Mouse (Mus musculus): Measurements from ENCODE around the gene Soga3. TPM values are rescaled to one million over a fixed set of nuclear protein-coding genes. Genes with fewer than 3 reads are reported as not detected.

Soga3 gene
- polyA plus RNA-seq, 1 experiment from 2014 or later: 110 TPM

GRCm38 (mm10) chr10:29155304-29155703, 11.7 kb downstream of the Soga3 start:
- no peaks in the 10 kb centered on the region for H3K27me3 ChIP-seq (ENCODE audit: control insufficient read depth, insufficient read depth, low read length)
- no peak overlapping the region for H3K4me3 ChIP-seq (ENCODE audit: low read depth, low read length)
- no peaks in the 10 kb centered on the region for H3K9me3 ChIP-seq (ENCODE audit: control insufficient read depth, low read length)
- H3K27ac ChIP-seq (ENCODE audit: low read depth, low read length): no peak overlapping the region
- ATAC-seq (ENCODE audit: low read depth): peak; percentile 74
- H3K36me3 ChIP-seq (ENCODE audit: control insufficient read depth, insufficient read depth, low read length): peaks cover 42% of the 10 kb centered on the region; the same call in 1 of the 2 replicates
- H3K4me1 ChIP-seq (ENCODE audit: control insufficient read depth, insufficient read depth, low read length): no peaks in the 10 kb centered on the region
- no peak overlapping the region for H3K9ac ChIP-seq (replicated peaks; ENCODE audit: low read depth, low read length)
- WGBS: 53% methylated on average over 3 of the region's 3 CpGs
- H3K4me2 ChIP-seq (ENCODE audit: low read depth, low read length): no peak overlapping the region

GRCm38 (mm10) chr10:29161664-29162063, 18.0 kb downstream of the Soga3 start:
- Histone ChIP-seq H3K4me2 (ENCODE audit: low read depth, low read length) (no peak overlapping the region), H3K4me3 (ENCODE audit: low read depth, low read length) (no peak overlapping the region), H3K9ac (replicated peaks; ENCODE audit: low read depth, low read length) (no peak overlapping the region), H3K9me3 (ENCODE audit: control insufficient read depth, low read length) (no peaks in the 10 kb centered on the region), H3K4me1 (ENCODE audit: control insufficient read depth, insufficient read depth, low read length) (no peaks in the 10 kb centered on the region), H3K27ac (ENCODE audit: low read depth, low read length) (no peak overlapping the region), H3K27me3 (ENCODE audit: control insufficient read depth, insufficient read depth, low read length) (no peaks in the 10 kb centered on the region), H3K36me3 (ENCODE audit: control insufficient read depth, insufficient read depth, low read length) (peaks cover 31% of the 10 kb centered on the region)
- 74% methylated on average over 2 of the region's 2 CpGs for WGBS
- no peak for ATAC-seq (ENCODE audit: low read depth)

- WGBS: 68% methylated on average over 2 of the region's 2 CpGs
- peaks cover 4% of the 10 kb centered on the region for H3K9me3 ChIP-seq (ENCODE audit: control insufficient read depth, low read length)
- H3K27ac ChIP-seq (ENCODE audit: low read depth, low read length): no peak overlapping the region
- ATAC-seq (ENCODE audit: low read depth): no peak
- no peaks in the 10 kb centered on the region for H3K4me1 ChIP-seq (ENCODE audit: control insufficient read depth, insufficient read depth, low read length)
- H3K4me3 ChIP-seq (ENCODE audit: low read depth, low read length): no peak overlapping the region
- no peak overlapping the region for H3K4me2 ChIP-seq (ENCODE audit: low read depth, low read length)
- no peaks in the 10 kb centered on the region for H3K27me3 ChIP-seq (ENCODE audit: control insufficient read depth, insufficient read depth, low read length)
- H3K36me3 ChIP-seq (ENCODE audit: control insufficient read depth, insufficient read depth, low read length): peaks cover 23% of the 10 kb centered on the region
- H3K9ac ChIP-seq (replicated peaks; ENCODE audit: low read depth, low read length): no peak overlapping the region
Measured at GRCm38 (mm10) chr10:29173778-29174177, 30.1 kb downstream of the Soga3 start.

- H3K4me2 ChIP-seq (ENCODE audit: low read depth, low read length): no peak overlapping the region
- no peaks in the 10 kb centered on the region for H3K27me3 ChIP-seq (ENCODE audit: control insufficient read depth, insufficient read depth, low read length)
- no peak for ATAC-seq (ENCODE audit: low read depth)
- H3K27ac ChIP-seq (ENCODE audit: low read depth, low read length): no peak overlapping the region
- H3K4me1 ChIP-seq (ENCODE audit: control insufficient read depth, insufficient read depth, low read length): no peaks in the 10 kb centered on the region
- H3K9me3 ChIP-seq (ENCODE audit: control insufficient read depth, low read length): peaks cover 4% of the 10 kb centered on the region
- H3K4me3 ChIP-seq (ENCODE audit: low read depth, low read length): no peak overlapping the region
- 76% methylated on average over 3 of the region's 3 CpGs for WGBS
- H3K36me3 ChIP-seq (ENCODE audit: control insufficient read depth, insufficient read depth, low read length): peaks cover 23% of the 10 kb centered on the region
- no peak overlapping the region for H3K9ac ChIP-seq (replicated peaks; ENCODE audit: low read depth, low read length)
Measured at GRCm38 (mm10) chr10:29175656-29176055, 32.0 kb downstream of the Soga3 start.

- Histone ChIP-seq H3K9me3 (ENCODE audit: control insufficient read depth, low read length) (no peaks in the 10 kb centered on the region), H3K9ac (replicated peaks; ENCODE audit: low read depth, low read length) (no peak overlapping the region), H3K4me2 (ENCODE audit: low read depth, low read length) (no peak overlapping the region), H3K27me3 (ENCODE audit: control insufficient read depth, insufficient read depth, low read length) (no peaks in the 10 kb centered on the region), H3K36me3 (ENCODE audit: control insufficient read depth, insufficient read depth, low read length) (peaks cover 29% of the 10 kb centered on the region), H3K4me1 (ENCODE audit: control insufficient read depth, insufficient read depth, low read length) (no peaks in the 10 kb centered on the region), H3K4me3 (ENCODE audit: low read depth, low read length) (no peak overlapping the region), H3K27ac (ENCODE audit: low read depth, low read length) (no peak overlapping the region)
- 79% methylated on average over 4 of the region's 4 CpGs for WGBS
- ATAC-seq (ENCODE audit: low read depth): no peak
Measured at GRCm38 (mm10) chr10:29176881-29177280, 33.2 kb downstream of the Soga3 start.

GRCm38 (mm10) chr10:29178003-29178402, 34.4 kb downstream of the Soga3 start:
- Histone ChIP-seq H3K9me3 (ENCODE audit: control insufficient read depth, low read length) (no peaks in the 10 kb centered on the region), H3K36me3 (ENCODE audit: control insufficient read depth, insufficient read depth, low read length) (peaks cover 31% of the 10 kb centered on the region)

GRCm38 (mm10) chr10:29180210-29180609, 36.6 kb downstream of the Soga3 start:
- ATAC-seq (ENCODE audit: low read depth): no peak
- no peak overlapping the region for H3K27ac ChIP-seq (ENCODE audit: low read depth, low read length)
- H3K4me1 ChIP-seq (ENCODE audit: control insufficient read depth, insufficient read depth, low read length): no peaks in the 10 kb centered on the region
- H3K36me3 ChIP-seq (ENCODE audit: control insufficient read depth, insufficient read depth, low read length): peaks cover 25% of the 10 kb centered on the region
- WGBS: 36% methylated on average over 3 of the region's 3 CpGs
- H3K27me3 ChIP-seq (ENCODE audit: control insufficient read depth, insufficient read depth, low read length): no peaks in the 10 kb centered on the region
- no peak overlapping the region for H3K4me2 ChIP-seq (ENCODE audit: low read depth, low read length)
- H3K4me3 ChIP-seq (ENCODE audit: low read depth, low read length): no peak overlapping the region
- H3K9ac ChIP-seq (replicated peaks; ENCODE audit: low read depth, low read length): no peak overlapping the region
- H3K9me3 ChIP-seq (ENCODE audit: control insufficient read depth, low read length): no peaks in the 10 kb centered on the region

More at GRCm38 (mm10) chr10:29178003-29178402, 34.4 kb downstream of the Soga3 start:
- no peaks in the 10 kb centered on the region for H3K4me1 ChIP-seq (ENCODE audit: control insufficient read depth, insufficient read depth, low read length)
- no peak overlapping the region for H3K4me2 ChIP-seq (ENCODE audit: low read depth, low read length)
- H3K27me3 ChIP-seq (ENCODE audit: control insufficient read depth, insufficient read depth, low read length): no peaks in the 10 kb centered on the region
- no peak overlapping the region for H3K9ac ChIP-seq (replicated peaks; ENCODE audit: low read depth, low read length)
- no peak overlapping the region for H3K4me3 ChIP-seq (ENCODE audit: low read depth, low read length)
- no peak for ATAC-seq (ENCODE audit: low read depth)
- 62% methylated on average over 2 of the region's 2 CpGs for WGBS
- no peak overlapping the region for H3K27ac ChIP-seq (ENCODE audit: low read depth, low read length)

- Histone ChIP-seq H3K27ac (ENCODE audit: low read depth, low read length) (no peak overlapping the region), H3K9ac (replicated peaks; ENCODE audit: low read depth, low read length) (no peak overlapping the region), H3K4me3 (ENCODE audit: low read depth, low read length) (no peak overlapping the region), H3K36me3 (ENCODE audit: control insufficient read depth, insufficient read depth, low read length) (peaks cover 19% of the 10 kb centered on the region; the same call in 1 of the 2 replicates), H3K27me3 (ENCODE audit: control insufficient read depth, insufficient read depth, low read length) (no peaks in the 10 kb centered on the region), H3K9me3 (ENCODE audit: control insufficient read depth, low read length) (no peaks in the 10 kb centered on the region), H3K4me2 (ENCODE audit: low read depth, low read length) (no peak overlapping the region), H3K4me1 (ENCODE audit: control insufficient read depth, insufficient read depth, low read length) (no peaks in the 10 kb centered on the region)
- 84% methylated on average over 2 of the region's 2 CpGs for WGBS
- ATAC-seq (ENCODE audit: low read depth): no peak
Measured at GRCm38 (mm10) chr10:29181046-29181445, 37.4 kb downstream of the Soga3 start.

- Histone ChIP-seq H3K27me3 (ENCODE audit: control insufficient read depth, insufficient read depth, low read length) (no peaks in the 10 kb centered on the region), H3K4me3 (ENCODE audit: low read depth, low read length) (no peak overlapping the region), H3K36me3 (ENCODE audit: control insufficient read depth, insufficient read depth, low read length) (peaks cover 24% of the 10 kb centered on the region), H3K9ac (replicated peaks; ENCODE audit: low read depth, low read length) (no peak overlapping the region), H3K4me1 (ENCODE audit: control insufficient read depth, insufficient read depth, low read length) (no peaks in the 10 kb centered on the region), H3K4me2 (ENCODE audit: low read depth, low read length) (no peak overlapping the region), H3K27ac (ENCODE audit: low read depth, low read length) (no peak overlapping the region), H3K9me3 (ENCODE audit: control insufficient read depth, low read length) (no peaks in the 10 kb centered on the region)
- ATAC-seq (ENCODE audit: low read depth): no peak
Measured at GRCm38 (mm10) chr10:29193769-29194168, 50.1 kb downstream of the Soga3 start.
